Mouse (Mus musculus): ENCODE measurements around the gene Chmp5.
"Not testable (repeated sequence)": the region's sequence is repeated elsewhere in the genome, so short reads cannot be mapped to it uniquely, and the experiment has no call there.

Chmp5 gene

DNA sequence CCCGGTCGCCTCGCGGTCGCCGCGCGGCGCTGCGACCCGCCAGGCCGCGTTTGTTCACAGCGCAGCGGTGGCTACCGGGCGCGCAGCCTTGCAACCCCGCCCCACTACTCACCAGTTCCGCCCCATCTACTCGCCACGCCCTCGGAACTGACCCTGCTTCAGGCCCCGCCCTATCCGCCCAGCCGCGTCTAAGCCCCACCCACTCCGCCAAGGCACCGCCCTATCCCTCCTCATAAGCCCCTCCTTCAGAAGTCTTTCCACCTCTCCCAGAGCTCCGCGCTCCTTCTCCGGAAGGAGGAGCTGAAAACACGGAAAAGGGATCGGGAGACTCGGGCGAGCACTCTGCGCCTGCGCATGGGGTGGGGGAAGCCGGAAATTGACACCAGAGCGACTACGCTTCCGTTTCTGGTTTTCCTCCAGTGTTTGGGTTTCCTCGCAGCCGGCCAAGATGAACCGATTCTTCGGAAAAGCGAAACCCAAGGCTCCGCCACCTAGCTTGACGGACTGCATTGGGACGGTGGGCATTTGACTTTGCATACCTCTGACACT is at the start of gene Chmp5, which contains the start of gene Bag1:
Chmp5 (plus strand) TSS at position 248 of the 549 bp plus-strand sequence.
Bag1 (minus strand) TSS at position 135 of the 549 bp plus-strand sequence.
- peak; percentile 98 to 99 for DNase-seq

DNA sequence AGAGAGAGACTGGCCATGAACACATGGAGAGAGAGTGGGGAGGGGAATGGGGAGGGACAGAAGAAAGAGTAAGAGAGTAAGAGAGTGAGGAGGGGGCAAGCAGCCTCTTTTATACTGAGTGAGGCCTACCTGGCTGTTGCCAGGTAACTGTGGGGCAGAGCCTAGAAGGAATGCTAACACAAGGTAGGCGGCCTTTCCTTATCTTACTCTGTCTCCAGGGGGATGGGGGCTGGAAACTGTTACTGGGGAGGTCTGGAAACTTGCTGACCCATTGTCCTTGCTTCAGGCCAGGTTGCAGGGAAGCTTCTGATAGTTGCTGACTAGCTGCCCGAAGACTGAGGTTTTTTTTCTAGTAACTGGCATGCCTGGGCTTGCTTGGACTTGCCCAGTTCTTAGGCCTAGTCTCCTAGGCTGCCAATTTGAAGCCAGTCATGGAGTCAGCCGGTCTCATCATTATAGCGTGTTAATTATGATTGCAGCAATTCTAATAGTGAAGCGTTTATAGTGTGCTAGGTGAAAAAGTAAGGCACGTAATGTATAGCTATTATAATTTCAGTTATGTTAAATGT is 49.6 kb upstream of the Chmp5 start:
- DNase-seq = peak in 1 of 2 experiments; percentile 11

GRCm38 (mm10) chr4:40899264-40899663 is 48.9 kb upstream of the Chmp5 start:
- DNase-seq = peak in 1 of 2 experiments; percentile 5

GRCm38 (mm10) chr4:40900071-40900470 is 48.1 kb upstream of the Chmp5 start:
- DNase-seq = peak in 1 of 2 experiments; percentile 7

GRCm38 (mm10) chr4:40900612-40901011 is 47.6 kb upstream of the Chmp5 start:
- peak in 1 of 2 experiments; percentile 6 for DNase-seq

DNA sequence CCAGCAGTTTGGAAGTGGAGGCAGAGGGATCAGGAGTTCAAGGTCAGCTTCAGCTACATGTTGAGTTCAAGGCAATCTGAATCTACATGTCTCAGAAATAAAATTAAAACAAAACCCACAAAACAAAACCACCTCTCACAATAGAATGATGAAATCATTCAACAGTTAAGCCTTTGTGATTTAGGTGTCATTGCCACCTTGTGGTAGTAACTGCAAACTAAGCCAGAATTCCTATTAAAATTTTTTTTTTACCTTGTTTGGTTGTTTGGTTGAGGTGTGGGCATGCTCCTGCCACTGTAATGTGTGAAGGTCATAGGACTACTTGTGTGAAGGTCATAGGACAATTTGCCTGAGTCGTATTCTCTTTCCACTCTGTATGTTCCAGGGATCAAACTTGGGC is 41.9 kb upstream of the Chmp5 start:
- DNase-seq = peak in 1 of 2 experiments; percentile 23

- peak; percentile 78 to 85 for DNase-seq
Observed at GRCm38 (mm10) chr4:40908261-40908969, 39.8 kb upstream of the Chmp5 start.

- DNase-seq = no peak
Observed at GRCm38 (mm10) chr4:40914287-40914867, 33.8 kb upstream of the Chmp5 start.

GRCm38 (mm10) chr4:40915947-40916346 is 32.3 kb upstream of the Chmp5 start:
- DNase-seq = peak in 1 of 2 experiments; percentile 46

GRCm38 (mm10) chr4:40916592-40917155 is 31.5 kb upstream of the Chmp5 start:
- DNase-seq = peak; percentile 18 to 60

- peak; percentile 25 to 56 for DNase-seq
Observed at GRCm38 (mm10) chr4:40919785-40920184, 28.4 kb upstream of the Chmp5 start, which contains the start of gene Spink4. Spink4 (plus strand) TSS chr4:40920052.

- DNase-seq = no peak
Observed at GRCm38 (mm10) chr4:40920576-40920975, 27.6 kb upstream of the Chmp5 start.

- no peak for DNase-seq
Observed at GRCm38 (mm10) chr4:40921288-40921687, 26.9 kb upstream of the Chmp5 start.

DNA sequence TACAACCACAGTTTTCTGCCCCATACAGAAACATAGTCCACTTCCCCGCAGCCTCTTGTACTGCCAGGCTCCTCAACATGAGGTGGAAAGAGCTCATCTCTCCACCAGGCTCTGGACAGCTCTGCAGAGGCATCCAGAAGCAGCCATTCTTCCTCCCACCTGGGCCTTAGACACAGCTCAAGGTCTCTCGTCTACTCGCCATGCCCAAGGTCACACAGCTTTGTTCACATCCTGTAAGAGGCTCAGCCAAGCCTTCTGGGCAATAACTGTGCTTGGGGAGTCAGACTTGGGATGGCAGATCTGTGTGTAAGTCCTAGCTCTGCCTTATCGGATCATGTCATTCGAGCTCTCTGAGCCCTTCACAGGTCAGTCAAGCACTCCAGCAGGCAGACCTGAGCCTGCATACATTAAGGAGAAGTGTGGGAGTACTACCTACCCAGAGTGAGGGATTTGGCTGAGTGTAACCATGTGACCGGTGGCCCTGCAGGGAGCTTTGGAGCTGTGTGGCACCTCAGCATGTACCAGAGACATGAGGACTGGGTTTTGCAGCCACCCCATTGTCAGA is 25.0 kb upstream of the Chmp5 start:
- DNase-seq = peak; percentile 34 to 71

- no peak for DNase-seq
Observed at GRCm38 (mm10) chr4:40925568-40925967, 22.6 kb upstream of the Chmp5 start.

- DNase-seq = no peak
Observed at GRCm38 (mm10) chr4:40929046-40929445, 19.2 kb upstream of the Chmp5 start.

DNA sequence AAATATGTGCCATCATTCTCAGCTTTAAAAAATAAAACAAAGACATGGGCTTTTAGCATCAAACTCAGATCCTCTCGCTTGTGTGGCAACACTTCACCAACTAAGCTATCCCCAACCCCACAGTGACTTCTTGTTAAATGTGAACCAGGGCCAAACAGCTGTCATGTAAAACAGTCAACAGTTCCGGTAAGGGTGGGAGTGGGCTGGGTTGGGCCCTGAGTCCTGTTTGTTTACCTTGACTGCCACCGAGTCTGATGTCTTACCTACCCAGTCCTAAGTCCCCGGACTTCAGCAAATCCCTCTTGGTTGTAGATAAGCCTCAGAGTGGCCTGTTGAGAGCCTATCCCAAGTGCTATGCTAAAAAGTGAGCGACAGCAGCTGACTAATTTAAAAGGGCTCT is 14.5 kb upstream of the Chmp5 start:
- DNase-seq = no peak

DNA sequence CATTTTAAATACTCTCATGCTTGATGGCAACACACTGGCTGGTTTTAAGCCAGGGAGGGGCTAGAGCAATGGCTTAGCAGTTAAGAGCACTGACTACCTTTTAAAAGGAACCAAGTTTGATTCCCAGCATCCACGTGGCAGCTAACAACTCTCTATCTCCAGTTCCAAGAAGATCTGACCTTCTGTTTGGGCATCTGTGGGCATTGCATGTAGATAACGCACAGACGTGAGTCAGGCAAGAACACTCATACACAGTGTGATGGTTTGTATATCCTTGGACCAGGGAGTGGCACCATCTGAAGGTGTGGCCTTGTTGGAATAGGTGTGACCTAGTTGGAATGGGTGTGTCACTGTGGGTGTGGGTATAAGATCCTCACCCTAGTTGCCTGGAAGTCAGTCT is 13.8 kb upstream of the Chmp5 start:
- DNase-seq = not testable (repeated sequence)

- DNase-seq = no peak
Observed at GRCm38 (mm10) chr4:40936175-40936839, 11.9 kb upstream of the Chmp5 start.

GRCm38 (mm10) chr4:40938793-40939192 is 9.4 kb upstream of the Chmp5 start:
- no peak for DNase-seq

DNA sequence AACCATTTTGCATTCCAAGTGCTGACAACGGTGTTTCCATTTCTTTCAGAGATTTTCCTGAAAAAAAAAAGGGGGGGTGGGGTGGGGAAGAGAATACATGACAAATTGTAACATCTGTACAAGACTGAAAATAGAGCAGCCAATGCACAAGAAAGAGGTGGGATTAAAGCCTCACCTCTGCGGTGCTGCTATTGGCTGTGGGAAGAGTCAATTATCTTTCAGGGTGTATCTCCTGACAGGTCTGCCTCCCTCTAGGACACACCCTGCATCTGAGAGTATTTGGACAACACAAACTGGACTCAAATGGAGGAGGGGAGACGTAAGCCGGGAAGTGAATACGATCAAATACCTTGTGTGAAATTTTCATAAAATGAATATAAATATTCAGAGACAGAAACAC is 4.6 kb upstream of the Chmp5 start:
- DNase-seq = no peak

DNA sequence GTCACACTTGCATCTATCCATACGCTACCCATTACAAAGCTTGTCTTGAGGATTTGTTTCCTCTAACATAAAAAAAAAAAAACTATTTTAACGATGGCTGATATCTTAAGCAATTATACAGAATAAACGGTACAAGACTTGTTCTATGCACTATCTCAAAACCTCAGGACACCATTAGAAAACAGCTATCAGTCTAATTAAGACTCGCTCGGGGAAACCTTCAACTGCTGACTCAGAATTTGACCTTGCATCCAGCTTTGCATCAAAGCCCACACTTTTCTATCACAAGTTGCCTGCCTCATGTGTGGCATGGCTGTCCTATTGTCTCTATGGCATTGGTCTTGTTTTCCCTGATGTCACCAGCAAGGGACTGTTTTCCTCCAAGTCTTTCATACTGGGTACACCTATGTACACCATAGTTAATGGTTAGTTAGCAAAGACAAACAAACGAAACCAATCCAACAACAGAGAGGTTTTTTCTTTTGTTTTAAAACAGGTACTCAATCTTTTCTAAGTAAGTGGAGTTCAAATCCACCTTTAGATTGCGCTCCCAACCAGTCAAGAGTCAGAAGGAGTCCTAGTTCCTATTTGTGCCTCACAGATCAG is 1.6 kb upstream of the Chmp5 start:
- DNase-seq = no peak
